In the genomic region with DNA sequence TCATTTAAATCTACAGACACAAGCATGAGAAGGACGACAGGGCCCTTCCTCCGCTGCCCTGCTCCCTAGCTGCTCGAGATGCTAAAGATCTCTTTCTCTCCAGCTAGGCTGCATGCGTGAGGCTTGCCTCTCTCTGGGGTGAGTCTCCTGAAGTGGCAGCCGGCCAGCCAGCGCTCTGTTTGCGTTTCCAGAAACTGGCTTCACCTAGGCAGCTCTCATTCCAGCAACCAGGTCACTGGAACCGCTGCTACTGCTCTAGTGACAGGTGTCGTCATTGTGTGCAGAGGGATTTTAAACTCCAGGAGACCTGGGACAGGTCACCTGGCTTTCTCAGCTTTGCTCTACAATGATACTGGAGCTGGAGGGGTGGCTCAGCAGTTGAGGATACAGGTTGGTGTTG, we compare ENCODE assay signal across 19 mouse cellular contexts.
DNase-seq lines count a peak whose midpoint lies in the region; ATAC-seq and TF ChIP-seq lines count a peak whose summit lies in the region.
"Had no signal": no experiment of that assay in that cellular context is flagged by ENCODE, and none has a peak within 500 bp of the region (broad histone marks: within the 10 kb centered on the region; RNA-seq: fewer than 3 reads in every experiment).

No protein-coding gene starts in this region.

- no peak for TF ChIP-seq CTCF in lung, embryonic 14.5 days (IDR thresholded peaks at IDR 0.05; ENCODE audit: low read depth)
- no peak for TF ChIP-seq CTCF in midbrain, postnatal 0 days (IDR thresholded peaks at IDR 0.05)

- H3K4me3 ChIP-seq in lung, embryonic 14.5 days (ENCODE audit: low read depth, low read length): no peak overlapping the region
- no peak overlapping the region for H3K4me3 ChIP-seq in stomach, embryonic 14.5 days (ENCODE audit: low read depth, low read length)
- H3K4me3 ChIP-seq in midbrain, postnatal 0 days (ENCODE audit: low read depth, low read length): no peak overlapping the region
- H3K4me3 ChIP-seq: embryonic facial prominence, embryonic 12.5 days; midbrain, embryonic 15.5 days had no signal

- no peaks in the 10 kb centered on the region for H3K9me3 ChIP-seq in lung, embryonic 14.5 days (ENCODE audit: low read depth, low read length)
- peaks cover 5% of the 10 kb centered on the region; the same call in 1 of the 2 replicates for H3K9me3 ChIP-seq in stomach, embryonic 14.5 days (ENCODE audit: control insufficient read depth, low read depth, low read length)
- no peaks in the 10 kb centered on the region for H3K9me3 ChIP-seq in midbrain, postnatal 0 days (ENCODE audit: low read length)
- H3K9me3 ChIP-seq: embryonic facial prominence, embryonic 12.5 days; midbrain, embryonic 15.5 days had no signal

- H3K4me1 ChIP-seq in lung, embryonic 14.5 days (ENCODE audit: insufficient read depth): peaks cover 11% of the 10 kb centered on the region
- H3K4me1 ChIP-seq in stomach, embryonic 14.5 days (ENCODE audit: control insufficient read depth, insufficient read depth, low read length): peaks cover 14% of the 10 kb centered on the region
- H3K4me1 ChIP-seq in midbrain, postnatal 0 days (ENCODE audit: insufficient read depth, low read length): peaks cover 5% of the 10 kb centered on the region; the same call in 1 of the 2 replicates

- no peak overlapping the region for H3K9ac ChIP-seq in lung, embryonic 14.5 days
- H3K9ac ChIP-seq in stomach, embryonic 14.5 days (replicated peaks; ENCODE audit: low read depth, low read length): no peak overlapping the region
- H3K9ac ChIP-seq in midbrain, postnatal 0 days (replicated peaks; ENCODE audit: low read length, poor library complexity, severe bottlenecking): no peak overlapping the region
- H3K9ac ChIP-seq: embryonic facial prominence, embryonic 12.5 days; midbrain, embryonic 15.5 days had no signal

- peak; percentile 57 to 66 for DNase-seq in kidney, adult 8-10 months
- DNase-seq in kidney, postnatal 10 days: peak; percentile 75
- DNase-seq in lung, embryonic 14.5 days: peak; percentile 76
- no peak for DNase-seq in midbrain, postnatal 0 days (ENCODE audit: low spot score)
- DNase-seq: adrenal gland, adult 8-10 months; cerebellum, adult 18-20 months; gastrocnemius, postnatal 14 days; heart, postnatal 10 days; left cerebral cortex, postnatal 4 days; right cerebral cortex, postnatal 14 days; thymus, adult 18-20 months had no signal

- no peak overlapping the region for H3K4me2 ChIP-seq in lung, embryonic 14.5 days
- no peak overlapping the region for H3K4me2 ChIP-seq in stomach, embryonic 14.5 days (replicated peaks; ENCODE audit: low read depth, low read length)
- H3K4me2 ChIP-seq in midbrain, postnatal 0 days (ENCODE audit: low read depth, low read length, poor library complexity, severe bottlenecking): no peak overlapping the region
- H3K4me2 ChIP-seq: embryonic facial prominence, embryonic 12.5 days; midbrain, embryonic 15.5 days had no signal

- WGBS in lung, embryonic 14.5 days: 64% methylated on average over 9 of the region's 9 CpGs
- WGBS in stomach, embryonic 14.5 days: 70% methylated on average over 9 of the region's 9 CpGs
- 84% methylated on average over 9 of the region's 9 CpGs for WGBS in midbrain, postnatal 0 days

- H3K27me3 ChIP-seq in lung, embryonic 14.5 days (ENCODE audit: insufficient read depth, low read length): no peaks in the 10 kb centered on the region
- H3K27me3 ChIP-seq in stomach, embryonic 14.5 days (ENCODE audit: control insufficient read depth, insufficient read depth, low read length): no peaks in the 10 kb centered on the region
- no peaks in the 10 kb centered on the region for H3K27me3 ChIP-seq in midbrain, postnatal 0 days (ENCODE audit: insufficient read depth, low read length)
- H3K27me3 ChIP-seq: embryonic facial prominence, embryonic 12.5 days; midbrain, embryonic 15.5 days had no signal

- peak overlapping the region; percentile 36; the same call in 1 of the 2 replicates for H3K27ac ChIP-seq in lung, embryonic 14.5 days (ENCODE audit: low read depth)
- H3K27ac ChIP-seq in stomach, embryonic 14.5 days (ENCODE audit: low read length): peak overlapping the region; percentile 63; the same call in 1 of the 2 replicates
- H3K27ac ChIP-seq in midbrain, postnatal 0 days (ENCODE audit: low read depth, low read length): no peak overlapping the region
- H3K27ac ChIP-seq: embryonic facial prominence, embryonic 12.5 days; kidney, postnatal 0 days; midbrain, embryonic 15.5 days had no signal

- H3K36me3 ChIP-seq in lung, embryonic 14.5 days (ENCODE audit: insufficient read depth): 0 out of 2 replicates have a peak, but pooled peaks cover 8% of the 10 kb centered on the region
- peaks cover 5% of the 10 kb centered on the region; the same call in 1 of the 2 replicates for H3K36me3 ChIP-seq in stomach, embryonic 14.5 days (ENCODE audit: control insufficient read depth, insufficient read depth, low read length)
- H3K36me3 ChIP-seq in midbrain, postnatal 0 days (ENCODE audit: insufficient read depth, low read length): no peaks in the 10 kb centered on the region
- H3K36me3 ChIP-seq: G1E; midbrain, embryonic 15.5 days had no signal

- ATAC-seq in lung, embryonic 14.5 days (ENCODE audit: insufficient read depth): peak; percentile 22; the same call in 1 of the 2 replicates
- no peak for ATAC-seq in stomach, embryonic 14.5 days (ENCODE audit: insufficient number of reproducible peaks, insufficient read depth, low FRiP score, low read depth)
- ATAC-seq in frontal cortex, adult (ENCODE audit: low TSS enrichment): no peak
- ATAC-seq in midbrain, postnatal 0 days (ENCODE audit: low FRiP score): no peak
- ATAC-seq in megakaryocyte, adult 5-6 weeks (ENCODE audit: poor library complexity, severe bottlenecking): no peak
- ATAC-seq: hindbrain, embryonic 16.5 days; midbrain, embryonic 15.5 days had no signal
